22 mouse cellular contexts compared by ENCODE assay signal in genomic region chr10:59706991-59707546, GRCm38 (mm10). TPM values are rescaled to one million over a fixed set of nuclear protein-coding genes. Genes with fewer than 3 reads are reported as not detected.
DNase-seq lines count a peak whose midpoint lies in the region; ATAC-seq and TF ChIP-seq lines count a peak whose summit lies in the region.
"Had no signal": no experiment of that assay in that cellular context is flagged by ENCODE, and none has a peak within 500 bp of the region (broad histone marks: within the 10 kb centered on the region; RNA-seq: fewer than 3 reads in every experiment).

No protein-coding gene starts in this region.

- peak; percentile 65 for TF ChIP-seq EP300 in CH12.LX (IDR thresholded peaks at IDR 0.05; ENCODE audit: low read length)

- H3K4me1 ChIP-seq in CH12.LX (ENCODE audit: control insufficient read depth in 1 of 2, insufficient read depth in 2 of 2) = peaks cover 17 to 39% of the 10 kb centered on the region in 2 experiments
- H3K4me1 ChIP-seq in midbrain, embryonic 13.5 days (replicated peaks) = peaks cover 9% of the 10 kb centered on the region

- intact Hi-C loops in left cerebral cortex, postnatal 14 days (cut with DNase I) = loop anchor here (10.0 kb wide), 1 partner anchor 212 kb away; no protein-coding TSS in a partner anchor

- DNase-seq in 416B (ENCODE audit: low read depth) (peak; percentile 66), CH12.LX (ENCODE audit: extremely low read depth) (no peak)
- peak; percentile 30 for DNase-seq in CD4-positive, CD25-positive, alpha-beta regulatory T cell, adult 2 months (ENCODE audit: low read depth, low spot score)
- DNase-seq in induced T-regulatory cell, adult 2 months (ENCODE audit: low read depth) = peak; percentile 51
- no peak for DNase-seq in left cerebral cortex, postnatal 14 days (ENCODE audit: low spot score in 2 of 2)
- DNase-seq in ovary, postnatal 36 days (ENCODE audit: low spot score) = no peak
- DNase-seq: adrenal gland, adult 2 months; adrenal gland, postnatal 10 days; adrenal gland, postnatal 36 days; cerebellum, adult 11-12 months; cerebellum, adult 2 months; cerebellum, adult 9-10 months; cerebellum, postnatal 14 days; cerebellum, postnatal 36 days; embryo, embryonic 11 days; forebrain, postnatal 0 days had no signal

- H3K9me3 ChIP-seq in CH12.LX (replicated peaks; ENCODE audit: low read length) = peaks cover 2% of the 10 kb centered on the region
- no peaks in the 10 kb centered on the region for H3K9me3 ChIP-seq in midbrain, embryonic 13.5 days
- H3K9me3 ChIP-seq: embryonic facial prominence, embryonic 13.5 days; embryonic facial prominence, embryonic 15.5 days; forebrain, embryonic 15.5 days had no signal

- 91% methylated on average over 6 of the region's 6 CpGs for WGBS in midbrain, embryonic 13.5 days

- H3K27me3 ChIP-seq in CH12.LX (replicated peaks) = no peaks in the 10 kb centered on the region
- H3K27me3 ChIP-seq in midbrain, embryonic 13.5 days = no peaks in the 10 kb centered on the region
- H3K27me3 ChIP-seq: embryonic facial prominence, embryonic 13.5 days; embryonic facial prominence, embryonic 15.5 days; forebrain, embryonic 13.5 days; forebrain, embryonic 15.5 days had no signal

- no peak for TF ChIP-seq RAD21 in CH12.LX (IDR thresholded peaks at IDR 0.05; ENCODE audit: low read depth, low read length)

- no peak overlapping the region for H3K4me2 ChIP-seq in CH12.LX (ENCODE audit: insufficient read depth, low read depth, poor library complexity, severe bottlenecking)
- no peak overlapping the region for H3K4me2 ChIP-seq in midbrain, embryonic 13.5 days (replicated peaks)
- H3K4me2 ChIP-seq: embryonic facial prominence, embryonic 13.5 days; embryonic facial prominence, embryonic 15.5 days; forebrain, embryonic 13.5 days; forebrain, embryonic 15.5 days had no signal

- H3K4me3 ChIP-seq in CH12.LX (replicated peaks in 1 of 3; ENCODE audit: low read depth in 2 of 3, low read length in 2 of 3, poor library complexity in 1 of 3) = no peak overlapping the region
- no peak overlapping the region for H3K4me3 ChIP-seq in midbrain, embryonic 13.5 days (replicated peaks)
- H3K4me3 ChIP-seq: embryonic facial prominence, embryonic 13.5 days; embryonic facial prominence, embryonic 15.5 days; forebrain, embryonic 13.5 days; forebrain, embryonic 15.5 days had no signal

- no peak for ATAC-seq in erythroblast, adult 5-6 weeks (replicated peaks; ENCODE audit: low FRiP score, poor library complexity, severe bottlenecking)
- ATAC-seq in midbrain, embryonic 13.5 days = no peak
- ATAC-seq: forebrain, embryonic 13.5 days; forebrain, embryonic 15.5 days; forebrain, postnatal 0 days had no signal

- no peak for TF ChIP-seq CTCF in CH12.LX (conservative IDR thresholded peaks at IDR 0.05 in 1 of 2, IDR thresholded peaks at IDR 0.05 in 1 of 2; ENCODE audit: low read depth in 2 of 2, low read length in 2 of 2)

- no peak for TF ChIP-seq POLR2A in CH12.LX (IDR thresholded peaks at IDR 0.05; ENCODE audit: low read depth, low read length)

- in situ Hi-C loops in CH12.LX (cut with MboI; ENCODE audit: low pct_ligation_motif_present, low pct_unique_long_range_greater_than_20kb, low sequenced_read_pairs) = no loop called here

- H3K79me2 ChIP-seq in CH12.LX (replicated peaks; ENCODE audit: control insufficient read depth, extremely low read depth, insufficient read depth, poor library complexity, severe bottlenecking) = peaks cover 4% of the 10 kb centered on the region

- peaks cover 0 to 26% of the 10 kb centered on the region in 2 experiments for H3K36me3 ChIP-seq in CH12.LX (replicated peaks in 1 of 2; ENCODE audit: control insufficient read depth in 1 of 2, insufficient read depth in 1 of 2, low read length in 1 of 2)
- peaks cover 11% of the 10 kb centered on the region; the same call in 1 of the 2 replicates for H3K36me3 ChIP-seq in midbrain, embryonic 13.5 days

- H3K9ac ChIP-seq in CH12.LX (ENCODE audit: insufficient read depth, low read depth) = no peak overlapping the region
- no peak overlapping the region for H3K9ac ChIP-seq in midbrain, embryonic 13.5 days (replicated peaks)
- H3K9ac ChIP-seq: embryonic facial prominence, embryonic 13.5 days; embryonic facial prominence, embryonic 15.5 days; forebrain, embryonic 13.5 days; forebrain, embryonic 15.5 days; forebrain, postnatal 0 days had no signal

- dilution Hi-C loops in CH12.LX (cut with MboI; ENCODE audit: extremely low pct_ligation_motif_present, extremely low pct_unique_long_range_greater_than_20kb, low sequenced_read_pairs) = no loop called here

- H3K27ac ChIP-seq in CH12.LX (ENCODE audit: insufficient read depth, low read depth) = no peak overlapping the region
- H3K27ac ChIP-seq in midbrain, embryonic 13.5 days = no peak overlapping the region
- H3K27ac ChIP-seq: embryonic facial prominence, embryonic 13.5 days; embryonic facial prominence, embryonic 15.5 days; forebrain, embryonic 13.5 days; forebrain, embryonic 15.5 days had no signal

TF ChIP-seq in CH12.LX, 34 proteins besides CTCF, POLR2A, EP300 and RAD21:
- TF ChIP-seq IRF4 (IDR thresholded peaks at IDR 0.05; ENCODE audit: low read depth, low read length) = peak; percentile 57
- TF ChIP-seq ZNF384 (IDR thresholded peaks at IDR 0.05; ENCODE audit: low read depth, low read length) = no peak
- TF ChIP-seq ZKSCAN1 (IDR thresholded peaks at IDR 0.05; ENCODE audit: borderline replicate concordance, low read depth, low read length) = no peak
- TF ChIP-seq ETS1 (conservative IDR thresholded peaks at IDR 0.05; ENCODE audit: low read depth, low read length) = no peak
- TF ChIP-seq BHLHE40 (IDR thresholded peaks at IDR 0.05; ENCODE audit: low read depth, low read length) = no peak
- peak; percentile 40; the same call in 1 of the 2 replicates for TF ChIP-seq TBP (conservative IDR thresholded peaks at IDR 0.05; ENCODE audit: low read depth, low read length)

RNA-seq across cellular contexts. Expression of gene Micu1, which starts 4.8 kb away (rescaled TPM):
- total RNA-seq in CH12.LX (2012; rRNA removed) = 20.4 and 29.3 TPM in 2 replicates
- total RNA-seq in CH12.LX (2014; rRNA removed) = 23.1 and 25.3 TPM in 2 replicates
- 37.1 and 43.1 TPM in 2 replicates for polyA plus RNA-seq in CH12.LX (2012; ENCODE audit: insufficient read length, low read depth)
- total RNA-seq in left cerebral cortex, postnatal 14 days (2021) = 10 to 100 TPM; 82.4 to 88.7 TPM
- 51.8 and 62.8 TPM in 2 replicates for total RNA-seq in erythroblast, adult 5-6 weeks (2015; ENCODE audit: low replicate concordance)
- 59.9 and 77.1 TPM in 2 replicates for total RNA-seq in erythroblast, adult 5-6 weeks (2017; ENCODE audit: low replicate concordance)
- polyA plus RNA-seq in midbrain, embryonic 13.5 days (2015; fragmentation: Nextera tagmentation; extraction: Ambion mirVana) = 72.2 and 73.0 TPM in 2 replicates

Comparison
In these comparisons a context has a peak if more than half of its experiments do, and no peak if none do; other contexts are left out.
1. DNase-seq: peak in 416B (single experiment), CD4-positive, CD25-positive, alpha-beta regulatory T cell, adult 2 months (single experiment) and induced T-regulatory cell, adult 2 months (single experiment); none in CH12.LX (single experiment), left cerebral cortex, postnatal 14 days (0 of 2) and ovary, postnatal 36 days (single experiment).